Mouse (Mus musculus): ENCODE measurements around the gene Cers3. TPM values are rescaled to one million over a fixed set of nuclear protein-coding genes. Genes with fewer than 3 reads are reported as not detected.

Gene Cers3
- total and polyA plus RNA-seq, 2 experiments from 2014 or later, result 0.37 to 0.53 TPM

- Histone ChIP-seq H3K9me3 (ENCODE audit: low read length) (no peaks in the 10 kb centered on the region), H3K36me3 (ENCODE audit: insufficient read depth, low read length) (no peaks in the 10 kb centered on the region), H3K27me3 (ENCODE audit: insufficient read depth, low read length) (no peaks in the 10 kb centered on the region), H3K4me2 (ENCODE audit: low read depth, low read length) (no peak overlapping the region), H3K9ac (replicated peaks; ENCODE audit: low read length) (no peak overlapping the region), H3K4me1 (ENCODE audit: insufficient read depth, low read length) (peaks cover 6% of the 10 kb centered on the region; the same call in 1 of the 2 replicates), H3K4me3 (ENCODE audit: low read length) (no peak overlapping the region), H3K27ac (no peak overlapping the region)
- DNase-seq (ENCODE audit: low spot score) (peak; percentile 88), ATAC-seq (no peak)
- peak; percentile 87 for TF ChIP-seq CTCF (IDR thresholded peaks at IDR 0.05; ENCODE audit: low read depth)
- WGBS, result 55% methylated on average over 10 of the region's 10 CpGs
Observed at GRCm38 (mm10) chr7:66842021-66842420, 98.7 kb downstream of the Cers3 start.

GRCm38 (mm10) chr7:66843846-66844245 lies 100.5 kb downstream of the Cers3 start:
- Histone ChIP-seq H3K27me3 (ENCODE audit: insufficient read depth, low read length) (no peaks in the 10 kb centered on the region), H3K36me3 (ENCODE audit: insufficient read depth, low read length) (no peaks in the 10 kb centered on the region), H3K9me3 (ENCODE audit: low read length) (no peaks in the 10 kb centered on the region), H3K4me1 (ENCODE audit: insufficient read depth, low read length) (peaks cover 6% of the 10 kb centered on the region; the same call in 1 of the 2 replicates), H3K4me3 (ENCODE audit: low read length) (no peak overlapping the region), H3K4me2 (ENCODE audit: low read depth, low read length) (no peak overlapping the region), H3K27ac (no peak overlapping the region), H3K9ac (replicated peaks; ENCODE audit: low read length) (no peak overlapping the region)
- 89% methylated on average over 2 of the region's 2 CpGs for WGBS
- no peak for DNase-seq (ENCODE audit: low spot score)
- ATAC-seq, result no peak
- TF ChIP-seq CTCF (IDR thresholded peaks at IDR 0.05; ENCODE audit: low read depth), result no peak

DNA sequence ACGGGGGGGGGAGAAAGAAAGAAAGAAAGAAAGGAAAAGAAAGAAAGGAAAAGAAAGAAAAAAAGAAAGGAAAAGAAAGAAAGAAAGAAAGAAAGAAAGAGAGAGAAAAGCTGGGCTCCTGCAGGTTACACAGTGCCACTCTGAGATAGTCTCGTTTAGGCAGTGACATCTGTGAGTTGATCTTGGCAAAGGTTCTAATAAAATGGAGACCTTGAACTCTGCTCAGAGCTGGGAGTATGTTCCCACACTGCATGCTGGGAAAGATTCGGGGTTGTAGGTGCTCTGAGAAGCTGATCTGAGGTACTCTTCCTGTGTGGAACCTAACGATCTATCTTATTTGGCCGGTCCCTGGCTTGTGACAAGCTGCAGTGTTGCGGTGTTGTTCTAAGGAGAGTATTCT lies 103.3 kb downstream of the Cers3 start:
- 78% methylated on average over 6 of the region's 6 CpGs for WGBS

GRCm38 (mm10) chr7:66847299-66847698 lies 104.0 kb downstream of the Cers3 start:
- no peaks in the 10 kb centered on the region for H3K4me1 ChIP-seq (ENCODE audit: insufficient read depth, low read length)
- no peak for TF ChIP-seq CTCF (IDR thresholded peaks at IDR 0.05; ENCODE audit: low read depth)
- DNase-seq (ENCODE audit: low spot score), result no peak
- no peak overlapping the region for H3K9ac ChIP-seq (replicated peaks; ENCODE audit: low read length)
- no peaks in the 10 kb centered on the region for H3K27me3 ChIP-seq (ENCODE audit: insufficient read depth, low read length)
- no peak overlapping the region for H3K27ac ChIP-seq
- H3K36me3 ChIP-seq (ENCODE audit: insufficient read depth, low read length), result no peaks in the 10 kb centered on the region
- ATAC-seq, result peak; percentile 24; the same call in 1 of the 2 replicates
- no peak overlapping the region for H3K4me3 ChIP-seq (ENCODE audit: low read length)
- H3K9me3 ChIP-seq (ENCODE audit: low read length), result no peaks in the 10 kb centered on the region
- H3K4me2 ChIP-seq (ENCODE audit: low read depth, low read length), result no peak overlapping the region
- WGBS, result 81% methylated on average over 9 of the region's 9 CpGs

More for the DNA sequence above, 103.3 kb downstream of the Cers3 start:
- no peaks in the 10 kb centered on the region for H3K36me3 ChIP-seq (ENCODE audit: insufficient read depth, low read length)
- no peaks in the 10 kb centered on the region for H3K9me3 ChIP-seq (ENCODE audit: low read length)
- no peak overlapping the region for H3K4me2 ChIP-seq (ENCODE audit: low read depth, low read length)
- no peak overlapping the region for H3K9ac ChIP-seq (replicated peaks; ENCODE audit: low read length)
- ATAC-seq (no peak), DNase-seq (ENCODE audit: low spot score) (no peak)
- TF ChIP-seq CTCF (IDR thresholded peaks at IDR 0.05; ENCODE audit: low read depth), result no peak
- no peaks in the 10 kb centered on the region for H3K4me1 ChIP-seq (ENCODE audit: insufficient read depth, low read length)
- no peak overlapping the region for H3K27ac ChIP-seq
- H3K27me3 ChIP-seq (ENCODE audit: insufficient read depth, low read length), result no peaks in the 10 kb centered on the region
- no peak overlapping the region for H3K4me3 ChIP-seq (ENCODE audit: low read length)

- no peak for TF ChIP-seq CTCF (IDR thresholded peaks at IDR 0.05; ENCODE audit: low read depth)
- Histone ChIP-seq H3K9me3 (ENCODE audit: low read length) (no peaks in the 10 kb centered on the region), H3K27me3 (ENCODE audit: insufficient read depth, low read length) (no peaks in the 10 kb centered on the region), H3K4me1 (ENCODE audit: insufficient read depth, low read length) (no peaks in the 10 kb centered on the region), H3K4me2 (ENCODE audit: low read depth, low read length) (no peak overlapping the region), H3K27ac (no peak overlapping the region), H3K9ac (replicated peaks; ENCODE audit: low read length) (no peak overlapping the region), H3K36me3 (ENCODE audit: insufficient read depth, low read length) (no peaks in the 10 kb centered on the region), H3K4me3 (ENCODE audit: low read length) (no peak overlapping the region)
- ATAC-seq (no peak), DNase-seq (ENCODE audit: low spot score) (no peak)
- 88% methylated on average over 6 of the region's 6 CpGs for WGBS
Observed at GRCm38 (mm10) chr7:66849316-66849715, 106.0 kb downstream of the Cers3 start.

DNA sequence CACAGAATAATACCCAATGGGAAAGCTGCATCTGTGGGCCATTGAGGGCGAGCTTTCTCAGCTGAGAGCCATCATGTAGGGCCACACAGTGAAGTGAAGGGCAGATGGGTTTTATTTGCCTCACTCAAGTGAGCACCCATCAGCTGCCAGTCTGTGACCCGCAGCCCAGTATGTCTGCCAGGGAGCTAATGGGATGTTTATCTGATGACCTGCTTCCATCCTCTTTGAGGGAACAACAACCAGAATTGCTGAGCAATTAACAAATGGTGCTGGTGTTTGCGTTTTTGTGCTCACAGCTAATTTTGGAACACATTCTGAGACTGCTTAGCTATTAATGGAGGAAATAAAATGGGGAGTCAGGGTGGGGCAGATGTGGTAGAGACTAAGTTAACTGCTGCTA lies 108.9 kb downstream of the Cers3 start:
- H3K4me2 ChIP-seq (ENCODE audit: low read depth, low read length), result no peak overlapping the region
- no peaks in the 10 kb centered on the region for H3K36me3 ChIP-seq (ENCODE audit: insufficient read depth, low read length)
- no peak overlapping the region for H3K9ac ChIP-seq (replicated peaks; ENCODE audit: low read length)
- H3K9me3 ChIP-seq (ENCODE audit: low read length), result no peaks in the 10 kb centered on the region
- no peaks in the 10 kb centered on the region for H3K27me3 ChIP-seq (ENCODE audit: insufficient read depth, low read length)
- no peak for DNase-seq (ENCODE audit: low spot score)
- H3K4me1 ChIP-seq (ENCODE audit: insufficient read depth, low read length), result no peaks in the 10 kb centered on the region
- no peak for TF ChIP-seq CTCF (IDR thresholded peaks at IDR 0.05; ENCODE audit: low read depth)
- ATAC-seq, result no peak
- no peak overlapping the region for H3K27ac ChIP-seq
- no peak overlapping the region for H3K4me3 ChIP-seq (ENCODE audit: low read length)
- WGBS, result 75% methylated on average over 3 of the region's 3 CpGs

DNA sequence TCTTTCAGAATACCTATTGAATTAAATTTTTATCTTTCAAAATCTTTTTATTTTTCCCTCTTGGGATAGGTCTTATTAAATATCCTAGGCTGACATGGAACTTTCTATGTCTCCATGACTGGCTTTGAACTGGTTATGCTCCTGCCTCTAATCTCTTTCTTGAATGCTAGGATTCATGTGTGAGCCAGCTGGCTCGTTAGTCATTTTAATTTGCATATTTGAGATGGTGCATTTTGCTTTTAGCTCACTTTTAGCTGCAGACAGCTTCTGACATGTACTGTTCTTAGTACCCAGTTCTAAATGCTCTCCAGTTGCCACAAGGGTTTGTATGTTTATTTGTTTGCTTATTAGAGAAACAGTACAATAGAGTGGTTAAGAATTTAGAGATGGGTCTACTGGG lies 114.3 kb downstream of the Cers3 start:
- Histone ChIP-seq H3K9ac (replicated peaks; ENCODE audit: low read length) (no peak overlapping the region), H3K9me3 (ENCODE audit: low read length) (no peaks in the 10 kb centered on the region), H3K27ac (no peak overlapping the region), H3K27me3 (ENCODE audit: insufficient read depth, low read length) (no peaks in the 10 kb centered on the region), H3K36me3 (ENCODE audit: insufficient read depth, low read length) (no peaks in the 10 kb centered on the region), H3K4me2 (ENCODE audit: low read depth, low read length) (no peak overlapping the region), H3K4me1 (ENCODE audit: insufficient read depth, low read length) (no peaks in the 10 kb centered on the region), H3K4me3 (ENCODE audit: low read length) (no peak overlapping the region)
- TF ChIP-seq CTCF (IDR thresholded peaks at IDR 0.05; ENCODE audit: low read depth), result no peak
- WGBS, result 37% methylated on average over 1 of the region's 1 CpGs
- no peak for ATAC-seq
- no peak for DNase-seq (ENCODE audit: low spot score)

Data from hindbrain, postnatal 0 days (tissue).